Mouse (Mus musculus) CH12.LX (cell line): ENCODE measurements at regions not wholly inside any gene's neighbourhood (a gene's known extent, or its start where the extent isn't known, plus 50 kb on each side); places are given as distances from the start of the nearest gene placed in this dataset.

ENCODE experiments used
- DNase-seq: peaks from one replicate; pipeline ENCODE4 v3.0.0-alpha.2; 2013; ENCODE audit errors: extremely low read depth
- H3K27ac ChIP-seq: 2 replicates; pipeline ENCODE4 v1.5.1; 2012; ENCODE audit warnings: low read depth, mild to moderate bottlenecking, control low read depth, moderate library complexity; ENCODE audit not compliant: insufficient read depth
- H3K27me3 ChIP-seq: replicated peaks from 2 replicates; pipeline ENCODE3; 2012; ENCODE audit warnings: inconsistent platforms
- H3K36me3 ChIP-seq, 2 experiments: replicated peaks in 1 of 2; 2 replicates each; pipeline versions ENCODE3 to v1.6.1; 2012; ENCODE audit warnings: inconsistent platforms in 1 of 2, low read length in 1 of 2, mild to moderate bottlenecking in 1 of 2, mixed read lengths in 1 of 2, moderate library complexity in 1 of 2; ENCODE audit not compliant: control insufficient read depth in 1 of 2, insufficient read depth in 1 of 2
- H3K4me1 ChIP-seq, 2 experiments: 2 replicates each; pipeline ENCODE4 v1.6.1; 2012; ENCODE audit warnings: inconsistent platforms in 1 of 2, moderate library complexity in 1 of 2; ENCODE audit not compliant: insufficient read depth in 2 of 2, control insufficient read depth in 1 of 2
- H3K4me2 ChIP-seq: 2 replicates; pipeline ENCODE4 v1.6.1; 2012; ENCODE audit warnings: low read depth, mild to moderate bottlenecking, control low read depth; ENCODE audit not compliant: poor library complexity, insufficient read depth, severe bottlenecking
- H3K4me3 ChIP-seq, 3 experiments: fragments of 150-350 bp in 1 of 3; sonication (generic) in 1 of 3; replicated peaks in 1 of 3; 2 replicates each; pipeline versions ENCODE3 to v1.5.1; 2011 to 2012; ENCODE audit warnings: low read depth in 2 of 3, low read length in 2 of 3, mild to moderate bottlenecking in 2 of 3, moderate library complexity in 2 of 3, control low read depth in 1 of 3, improper control_type of control experiment in 1 of 3, inconsistent platforms in 1 of 3, mixed read lengths in 1 of 3; ENCODE audit not compliant: poor library complexity in 1 of 3
- H3K79me2 ChIP-seq: replicated peaks from 2 replicates; pipeline ENCODE4 v1.6.1; 2012; ENCODE audit warnings: mild to moderate bottlenecking, moderate library complexity; ENCODE audit not compliant: control insufficient read depth, poor library complexity, insufficient read depth, severe bottlenecking; ENCODE audit errors: extremely low read depth
- H3K9ac ChIP-seq: 2 replicates; pipeline ENCODE4 v1.6.1; 2012; ENCODE audit warnings: low read depth, mild to moderate bottlenecking, control low read depth, moderate library complexity; ENCODE audit not compliant: insufficient read depth
- H3K9me3 ChIP-seq: replicated peaks from 2 replicates; pipeline ENCODE3; 2012; ENCODE audit warnings: low read length, inconsistent platforms, mixed read lengths
- BHLHE40 ChIP-seq: IDR thresholded peaks from 2 replicates; pipeline ENCODE4 v1.6.1; 2011; ENCODE audit warnings: mild to moderate bottlenecking, low read depth, low read length, improper control_type of control experiment
- CHD1 ChIP-seq: IDR thresholded peaks from 2 replicates; pipeline ENCODE4 v1.6.1; 2012; ENCODE audit warnings: low read depth, low read length, improper control_type of control experiment, inconsistent platforms
- CHD2 ChIP-seq: IDR thresholded peaks from 2 replicates; pipeline ENCODE4 v1.6.1; 2011; ENCODE audit warnings: low read length, improper control_type of control experiment
- E2F4 ChIP-seq: IDR thresholded peaks from 2 replicates; pipeline ENCODE4 v1.6.1; 2011; ENCODE audit warnings: low read depth, low read length, improper control_type of control experiment; ENCODE audit not compliant: insufficient replicate concordance
- ELF1 ChIP-seq: IDR thresholded peaks from 2 replicates; pipeline ENCODE4 v1.6.1; 2014; ENCODE audit warnings: low read depth, mild to moderate bottlenecking, inconsistent platforms, low read length, improper control_type of control experiment
- EP300 ChIP-seq: IDR thresholded peaks from 2 replicates; pipeline ENCODE4 v1.6.1; 2011; ENCODE audit warnings: low read length, improper control_type of control experiment
- GABPA ChIP-seq: IDR thresholded peaks from 2 replicates; pipeline ENCODE4 v1.6.1; 2012; ENCODE audit warnings: low read depth, low read length, improper control_type of control experiment, inconsistent platforms; ENCODE audit not compliant: insufficient replicate concordance
- HCFC1 ChIP-seq: IDR thresholded peaks from 2 replicates; pipeline ENCODE4 v1.6.1; 2012; ENCODE audit warnings: low read depth, mild to moderate bottlenecking, inconsistent platforms, low read length, improper control_type of control experiment
- IRF4 ChIP-seq: IDR thresholded peaks from 2 replicates; pipeline ENCODE4 v1.6.1; 2014; ENCODE audit warnings: low read depth, mild to moderate bottlenecking, inconsistent platforms, low read length, improper control_type of control experiment
- JUN ChIP-seq: IDR thresholded peaks from 2 replicates; pipeline ENCODE4 v1.6.1; 2011; ENCODE audit warnings: low read depth, mild to moderate bottlenecking, low read length, improper control_type of control experiment, moderate library complexity; ENCODE audit not compliant: insufficient read depth
- KAT2A ChIP-seq: IDR thresholded peaks from 2 replicates; pipeline ENCODE4 v1.6.1; 2012; ENCODE audit warnings: low read length, improper control_type of control experiment, inconsistent platforms; ENCODE audit not compliant: insufficient replicate concordance
- MAFK ChIP-seq: IDR thresholded peaks from 2 replicates; pipeline ENCODE4 v1.6.1; 2011; ENCODE audit warnings: low read length, improper control_type of control experiment; ENCODE audit not compliant: insufficient replicate concordance
- MAX ChIP-seq: IDR thresholded peaks from 2 replicates; pipeline ENCODE4 v1.6.1; 2011; ENCODE audit warnings: low read length, improper control_type of control experiment
- MAZ ChIP-seq: IDR thresholded peaks from 2 replicates; pipeline ENCODE4 v1.6.1; 2012; ENCODE audit warnings: low read depth, mild to moderate bottlenecking, inconsistent platforms, low read length, improper control_type of control experiment, moderate library complexity
- MXI1 ChIP-seq: IDR thresholded peaks from 2 replicates; pipeline ENCODE4 v1.6.1; 2011; ENCODE audit warnings: mild to moderate bottlenecking, low read depth, low read length, improper control_type of control experiment
- NELFE ChIP-seq: IDR thresholded peaks from 2 replicates; pipeline ENCODE4 v1.6.1; 2011; ENCODE audit warnings: low read depth, low read length, improper control_type of control experiment
- PAX5 ChIP-seq: IDR thresholded peaks from 2 replicates; pipeline ENCODE4 v1.6.1; 2012; ENCODE audit warnings: low read length, inconsistent platforms, mixed read lengths
- POLR2A ChIP-seq: IDR thresholded peaks from 2 replicates; pipeline ENCODE4 v1.6.1; 2011; ENCODE audit warnings: low read depth, mild to moderate bottlenecking, improper control_type of control experiment, low read length
- POLR2AphosphoS2 ChIP-seq: IDR thresholded peaks from 2 replicates; pipeline ENCODE4 v1.6.1; 2011; ENCODE audit warnings: low read depth, low read length, improper control_type of control experiment
- RAD21 ChIP-seq: IDR thresholded peaks from 2 replicates; pipeline ENCODE4 v1.6.1; 2011; ENCODE audit warnings: low read depth, mild to moderate bottlenecking, low read length, improper control_type of control experiment, moderate library complexity
- RCOR1 ChIP-seq: conservative IDR thresholded peaks from 2 replicates; pipeline ENCODE4 v1.6.1; 2012; ENCODE audit warnings: low read depth, mild to moderate bottlenecking, inconsistent platforms, low read length, improper control_type of control experiment
- SIN3A ChIP-seq: IDR thresholded peaks from 2 replicates; pipeline ENCODE4 v1.6.1; 2012; ENCODE audit warnings: low read length, improper control_type of control experiment, inconsistent platforms
- SMC3 ChIP-seq: IDR thresholded peaks from 2 replicates; pipeline ENCODE4 v1.6.1; 2011; ENCODE audit warnings: low read depth, low read length, improper control_type of control experiment
- TCF12 ChIP-seq: IDR thresholded peaks from 2 replicates; pipeline ENCODE4 v1.6.1; 2014; ENCODE audit warnings: low read depth, mild to moderate bottlenecking, inconsistent platforms, low read length, improper control_type of control experiment
- UBTF ChIP-seq: IDR thresholded peaks from 2 replicates; pipeline ENCODE4 v1.6.1; 2012; ENCODE audit warnings: low read depth, mild to moderate bottlenecking, inconsistent platforms, low read length, improper control_type of control experiment, moderate library complexity
- USF1 ChIP-seq: IDR thresholded peaks from 2 replicates; pipeline ENCODE4 v1.6.1; 2014; ENCODE audit warnings: low read depth, mild to moderate bottlenecking, inconsistent platforms, low read length, improper control_type of control experiment
- USF2 ChIP-seq: conservative IDR thresholded peaks from 2 replicates; pipeline ENCODE4 v1.6.1; 2011; ENCODE audit warnings: low read depth, low read length, improper control_type of control experiment
- ZKSCAN1 ChIP-seq: IDR thresholded peaks from 2 replicates; pipeline ENCODE4 v1.6.1; 2012; ENCODE audit warnings: low read depth, inconsistent platforms, low read length, improper control_type of control experiment, borderline replicate concordance
- ZMIZ1 ChIP-seq: IDR thresholded peaks from 2 replicates; pipeline ENCODE4 v1.6.1; 2012; ENCODE audit warnings: low read depth, mild to moderate bottlenecking, inconsistent platforms, low read length, improper control_type of control experiment
- ZNF384 ChIP-seq: IDR thresholded peaks from 2 replicates; pipeline ENCODE4 v1.6.1; 2012; ENCODE audit warnings: low read depth, low read length, improper control_type of control experiment, inconsistent platforms
- dilution Hi-C: fragments of 300-500 bp; cut with MboI; formaldehyde crosslinking; loops from 2 replicates; pipeline ENCODE4 v1.14.3; 2020; ENCODE audit warnings: low sequenced_read_pairs; ENCODE audit not compliant: extremely low pct_unique_long_range_greater_than_20kb, extremely low pct_ligation_motif_present
- in situ Hi-C: fragments of 300-500 bp; cut with MboI; formaldehyde crosslinking; loops from 3 replicates; pipeline ENCODE4 v1.14.3; 2019; ENCODE audit warnings: low sequenced_read_pairs, low pct_ligation_motif_present, low pct_unique_long_range_greater_than_20kb, mixed read lengths

GRCm38 (mm10) chr12:51196289-51196688, 151.6 kb upstream of the G2e3 start:
- Histone ChIP-seq H3K36me3 (no peaks in the 10 kb centered on the region), H3K4me2 (no peak overlapping the region), H3K27ac (no peak overlapping the region), H3K9me3 (no peaks in the 10 kb centered on the region), H3K79me2 (no peaks in the 10 kb centered on the region), H3K4me1 (no peaks in the 10 kb centered on the region), H3K27me3 (no peaks in the 10 kb centered on the region), H3K4me3 (no peak overlapping the region), H3K9ac (no peak overlapping the region)
- dilution Hi-C loops (no loop called here), in situ Hi-C loops (no loop called here)
- no peak for DNase-seq
- TF ChIP-seq MAFK (no peak), UBTF (no peak), RAD21 (no peak), ZMIZ1 (no peak), POLR2A (no peak), MXI1 (no peak), PAX5 (no peak), ELF1 (no peak), SIN3A (no peak), MAZ (no peak), KAT2A (no peak), POLR2AphosphoS2 (no peak), USF1 (no peak), CHD1 (no peak), TCF12 (no peak), ZNF384 (no peak), CHD2 (no peak)

- no peak overlapping the region for H3K4me3 ChIP-seq
- H3K27me3 ChIP-seq: no peaks in the 10 kb centered on the region
- H3K36me3 ChIP-seq: no peaks in the 10 kb centered on the region
- H3K9me3 ChIP-seq: no peaks in the 10 kb centered on the region
- no peaks in the 10 kb centered on the region for H3K4me1 ChIP-seq
- H3K27ac ChIP-seq: no peak overlapping the region
- DNase-seq: no peak
- dilution Hi-C loops (no loop called here), in situ Hi-C loops (no loop called here)
- no peak overlapping the region for H3K4me2 ChIP-seq
- TF ChIP-seq EP300 (no peak), JUN (no peak), POLR2A (no peak), CHD1 (no peak), RCOR1 (no peak), BHLHE40 (no peak), SMC3 (no peak), SIN3A (no peak), MAX (no peak), PAX5 (no peak), GABPA (no peak), ZKSCAN1 (no peak), IRF4 (no peak), HCFC1 (no peak), E2F4 (no peak), USF2 (no peak), NELFE (no peak), ZMIZ1 (no peak)
- H3K9ac ChIP-seq: no peak overlapping the region
- H3K79me2 ChIP-seq: no peaks in the 10 kb centered on the region
Measured at GRCm38 (mm10) chr12:51195136-51195535, 152.7 kb upstream of the G2e3 start.
